Mouse (Mus musculus): ENCODE data around the gene Slc10a7.

The Slc10a7 gene

GRCm38 (mm10) chr8:78549971-78550751 is 41.0 kb downstream of the Slc10a7 start:
- no peak for DNase-seq (ENCODE audit: low spot score in 2 of 2)

GRCm38 (mm10) chr8:78550752-78551134 is 41.6 kb downstream of the Slc10a7 start:
- DNase-seq (ENCODE audit: low spot score in 2 of 2) = no peak

GRCm38 (mm10) chr8:78555817-78556216 is 46.7 kb downstream of the Slc10a7 start:
- DNase-seq (ENCODE audit: low spot score in 2 of 2) = no peak

- DNase-seq (ENCODE audit: low spot score in 2 of 2) = no peak
Measured at GRCm38 (mm10) chr8:78556773-78557434, 47.8 kb downstream of the Slc10a7 start.

GRCm38 (mm10) chr8:78561620-78562019 is 52.5 kb downstream of the Slc10a7 start:
- no peak for DNase-seq (ENCODE audit: low spot score in 2 of 2)

GRCm38 (mm10) chr8:78563466-78564058 is 54.4 kb downstream of the Slc10a7 start:
- DNase-seq (ENCODE audit: low spot score in 2 of 2) = no peak

- no peak for DNase-seq (ENCODE audit: low spot score in 2 of 2)
Measured at GRCm38 (mm10) chr8:78564200-78564599, 55.1 kb downstream of the Slc10a7 start.

- DNase-seq (ENCODE audit: low spot score in 2 of 2) = no peak
Measured at GRCm38 (mm10) chr8:78568196-78568595, 59.0 kb downstream of the Slc10a7 start.

- DNase-seq (ENCODE audit: low spot score in 2 of 2) = no peak
Measured at GRCm38 (mm10) chr8:78571528-78571927, 62.4 kb downstream of the Slc10a7 start.

GRCm38 (mm10) chr8:78574207-78574606 is 65.1 kb downstream of the Slc10a7 start:
- no peak for DNase-seq (ENCODE audit: low spot score in 2 of 2)

GRCm38 (mm10) chr8:78577569-78577968 is 68.4 kb downstream of the Slc10a7 start:
- DNase-seq (ENCODE audit: low spot score in 2 of 2) = no peak

- DNase-seq (ENCODE audit: low spot score in 2 of 2) = no peak
Measured at GRCm38 (mm10) chr8:78578036-78578435, 68.9 kb downstream of the Slc10a7 start.

- no peak for DNase-seq (ENCODE audit: low spot score in 2 of 2)
Measured at GRCm38 (mm10) chr8:78584011-78584776, 75.0 kb downstream of the Slc10a7 start.

GRCm38 (mm10) chr8:78584863-78585262 is 75.7 kb downstream of the Slc10a7 start:
- DNase-seq (ENCODE audit: low spot score in 2 of 2) = no peak

- DNase-seq (ENCODE audit: low spot score in 2 of 2) = no peak
Measured at GRCm38 (mm10) chr8:78595481-78595908, 86.3 kb downstream of the Slc10a7 start.

GRCm38 (mm10) chr8:78598237-78598636 is 89.1 kb downstream of the Slc10a7 start:
- DNase-seq (ENCODE audit: low spot score in 2 of 2) = no peak

- no peak for DNase-seq (ENCODE audit: low spot score in 2 of 2)
Measured at GRCm38 (mm10) chr8:78603084-78603483, 93.9 kb downstream of the Slc10a7 start.

- no peak for DNase-seq (ENCODE audit: low spot score in 2 of 2)
Measured at GRCm38 (mm10) chr8:78604426-78604825, 95.3 kb downstream of the Slc10a7 start.

- no peak for DNase-seq (ENCODE audit: low spot score in 2 of 2)
Measured at GRCm38 (mm10) chr8:78609301-78609700, 100.2 kb downstream of the Slc10a7 start.

- DNase-seq (ENCODE audit: low spot score in 2 of 2) = no peak
Measured at GRCm38 (mm10) chr8:78611019-78611418, 101.9 kb downstream of the Slc10a7 start.

GRCm38 (mm10) chr8:78622362-78622761 is 113.2 kb downstream of the Slc10a7 start:
- DNase-seq (ENCODE audit: low spot score in 2 of 2) = no peak

- DNase-seq (ENCODE audit: low spot score in 2 of 2) = no peak
Measured at GRCm38 (mm10) chr8:78623972-78624371, 114.8 kb downstream of the Slc10a7 start.
